Mouse (Mus musculus): ENCODE data around the gene Sppl2b. TPM values are rescaled to one million over a fixed set of nuclear protein-coding genes. Genes with fewer than 3 reads are reported as not detected.

The Sppl2b gene
- 43.9 and 44.9 TPM in 2 replicates for polyA plus RNA-seq (2016; fragmentation: Nextera tagmentation; extraction: Ambion mirVana)

- peak within 1 kb of the TSS; percentile 84 for H3K27ac ChIP-seq
- peak; percentile 95 for DNase-seq (ENCODE audit: extremely low spot score, low spot score)
- H3K27me3 ChIP-seq (ENCODE audit: poor library complexity, severe bottlenecking): no peaks in the 10 kb centered on the region
- WGBS: under 1% methylated on average over 81 of the region's 81 CpGs
- peaks cover 34% of the 10 kb centered on the region for H3K36me3 ChIP-seq (replicated peaks)
- H3K4me3 ChIP-seq: peak within 1 kb of the TSS; percentile 81
- peaks cover 49% of the 10 kb centered on the region for H3K4me1 ChIP-seq
- no peaks in the 10 kb centered on the region for H3K9me3 ChIP-seq
Measured at GRCm38 (mm10) chr10:80854913-80855748, at the start of gene Sppl2b, which contains the start of gene Lsm7. TSS of gene Sppl2b (plus strand) at chr10:80855275. TSS of gene Lsm7 (minus strand) at chr10:80855209.

- H3K4me3 ChIP-seq: peak overlapping the region; percentile 61
- H3K36me3 ChIP-seq (replicated peaks): peaks cover 55% of the 10 kb centered on the region
- no peak for DNase-seq (ENCODE audit: extremely low spot score, low spot score)
Measured at GRCm38 (mm10) chr10:80805322-80805721, 49.8 kb upstream of the Sppl2b start.

GRCm38 (mm10) chr10:80805925-80806324, 49.1 kb upstream of the Sppl2b start:
- Histone ChIP-seq H3K4me1 (peaks cover 60% of the 10 kb centered on the region), H3K9me3 (no peaks in the 10 kb centered on the region), H3K4me3 (peak overlapping the region; percentile 61; the same call in 1 of the 2 replicates), H3K27me3 (ENCODE audit: poor library complexity, severe bottlenecking) (peaks cover 59% of the 10 kb centered on the region), H3K36me3 (replicated peaks) (peaks cover 49% of the 10 kb centered on the region), H3K27ac (no peak overlapping the region)
- WGBS: 23% methylated on average over 3 of the region's 3 CpGs
- peak; percentile 77 for DNase-seq (ENCODE audit: extremely low spot score, low spot score)

More at GRCm38 (mm10) chr10:80805322-80805721, 49.8 kb upstream of the Sppl2b start:
- Histone ChIP-seq H3K27ac (no peak overlapping the region), H3K9me3 (no peaks in the 10 kb centered on the region), H3K27me3 (ENCODE audit: poor library complexity, severe bottlenecking) (peaks cover 53% of the 10 kb centered on the region), H3K4me1 (peaks cover 63% of the 10 kb centered on the region)
- 84% methylated on average over 5 of the region's 5 CpGs for WGBS

- Histone ChIP-seq H3K4me3 (peak overlapping the region; percentile 61), H3K36me3 (replicated peaks) (peaks cover 43% of the 10 kb centered on the region), H3K27ac (peak overlapping the region; percentile 85), H3K27me3 (ENCODE audit: poor library complexity, severe bottlenecking) (peaks cover 65% of the 10 kb centered on the region), H3K4me1 (peaks cover 57% of the 10 kb centered on the region), H3K9me3 (no peaks in the 10 kb centered on the region)
- peak; percentile 29 for DNase-seq (ENCODE audit: extremely low spot score, low spot score)
- 39% methylated on average over 34 of the region's 34 CpGs for WGBS
Measured at GRCm38 (mm10) chr10:80806341-80807056, 48.6 kb upstream of the Sppl2b start.

- H3K4me1 ChIP-seq: peaks cover 57% of the 10 kb centered on the region
Measured at GRCm38 (mm10) chr10:80807057-80807627, 47.9 kb upstream of the Sppl2b start.

GRCm38 (mm10) chr10:80808099-80808984, 46.7 kb upstream of the Sppl2b start:
- H3K9me3 ChIP-seq: no peaks in the 10 kb centered on the region
- peaks cover 25% of the 10 kb centered on the region for H3K36me3 ChIP-seq (replicated peaks)
- H3K27ac ChIP-seq: peak overlapping the region; percentile 56
- WGBS: 16% methylated on average over 40 of the region's 40 CpGs
- DNase-seq (ENCODE audit: extremely low spot score, low spot score): peak; percentile 44
- peaks cover 82% of the 10 kb centered on the region for H3K27me3 ChIP-seq (ENCODE audit: poor library complexity, severe bottlenecking)
- H3K4me1 ChIP-seq: peaks cover 57% of the 10 kb centered on the region
- peak overlapping the region; percentile 61 for H3K4me3 ChIP-seq

More at GRCm38 (mm10) chr10:80807057-80807627, 47.9 kb upstream of the Sppl2b start:
- 2% methylated on average over 58 of the region's 58 CpGs for WGBS
- peaks cover 71% of the 10 kb centered on the region for H3K27me3 ChIP-seq (ENCODE audit: poor library complexity, severe bottlenecking)
- peaks cover 37% of the 10 kb centered on the region for H3K36me3 ChIP-seq (replicated peaks)
- no peaks in the 10 kb centered on the region for H3K9me3 ChIP-seq
- DNase-seq (ENCODE audit: extremely low spot score, low spot score): peak; percentile 77
- peak overlapping the region; percentile 61 for H3K4me3 ChIP-seq
- H3K27ac ChIP-seq: peak overlapping the region; percentile 85

GRCm38 (mm10) chr10:80808985-80809632, 46.0 kb upstream of the Sppl2b start:
- H3K36me3 ChIP-seq (replicated peaks): peaks cover 17% of the 10 kb centered on the region
- 7% methylated on average over 18 of the region's 18 CpGs for WGBS
- peak overlapping the region; percentile 56 for H3K27ac ChIP-seq
- H3K9me3 ChIP-seq: no peaks in the 10 kb centered on the region
- H3K27me3 ChIP-seq (ENCODE audit: poor library complexity, severe bottlenecking): peaks cover 85% of the 10 kb centered on the region
- H3K4me3 ChIP-seq: peak overlapping the region; percentile 61
- peaks cover 57% of the 10 kb centered on the region for H3K4me1 ChIP-seq
- no peak for DNase-seq (ENCODE audit: extremely low spot score, low spot score)

GRCm38 (mm10) chr10:80810084-80810483, 45.0 kb upstream of the Sppl2b start:
- WGBS: 3% methylated on average over 20 of the region's 20 CpGs
- Histone ChIP-seq H3K27me3 (ENCODE audit: poor library complexity, severe bottlenecking) (peaks cover 84% of the 10 kb centered on the region), H3K36me3 (replicated peaks) (peaks cover 7% of the 10 kb centered on the region), H3K9me3 (no peaks in the 10 kb centered on the region), H3K4me1 (peaks cover 52% of the 10 kb centered on the region), H3K27ac (no peak overlapping the region), H3K4me3 (peak overlapping the region; percentile 38)
- no peak for DNase-seq (ENCODE audit: extremely low spot score, low spot score)

GRCm38 (mm10) chr10:80812391-80813041, 42.6 kb upstream of the Sppl2b start:
- Histone ChIP-seq H3K9me3 (no peaks in the 10 kb centered on the region), H3K27ac (no peak overlapping the region), H3K4me1 (peaks cover 30% of the 10 kb centered on the region), H3K4me3 (0 out of 2 replicates have a peak overlapping the region, but pooled peaks have one; percentile 8), H3K27me3 (ENCODE audit: poor library complexity, severe bottlenecking) (peaks cover 60% of the 10 kb centered on the region), H3K36me3 (replicated peaks) (no peaks in the 10 kb centered on the region)
- 61% methylated on average over 5 of the region's 5 CpGs for WGBS
- no peak for DNase-seq (ENCODE audit: extremely low spot score, low spot score)

- no peak within 1 kb of the TSS for H3K27ac ChIP-seq
- H3K4me1 ChIP-seq: peaks cover 21% of the 10 kb centered on the region
- peaks cover 51% of the 10 kb centered on the region for H3K27me3 ChIP-seq (ENCODE audit: poor library complexity, severe bottlenecking)
- DNase-seq (ENCODE audit: extremely low spot score, low spot score): no peak
- no peaks in the 10 kb centered on the region for H3K36me3 ChIP-seq (replicated peaks)
- WGBS: 71% methylated on average over 4 of the region's 4 CpGs
- H3K4me3 ChIP-seq: 0 out of 2 replicates have a peak within 1 kb of the TSS, but pooled peaks have one; percentile 8
- no peaks in the 10 kb centered on the region for H3K9me3 ChIP-seq
Measured at GRCm38 (mm10) chr10:80813366-80813765, 41.7 kb upstream of the Sppl2b start, which contains the start of gene Jsrp1. TSS of gene Jsrp1 (minus strand) at chr10:80813498.

GRCm38 (mm10) chr10:80814800-80815199, 40.3 kb upstream of the Sppl2b start:
- no peak for DNase-seq (ENCODE audit: extremely low spot score, low spot score)
- peaks cover 8% of the 10 kb centered on the region for H3K4me1 ChIP-seq
- no peaks in the 10 kb centered on the region for H3K9me3 ChIP-seq
- H3K36me3 ChIP-seq (replicated peaks): no peaks in the 10 kb centered on the region
- no peak overlapping the region for H3K4me3 ChIP-seq
- 74% methylated on average over 7 of the region's 7 CpGs for WGBS
- H3K27ac ChIP-seq: no peak overlapping the region
- peaks cover 37% of the 10 kb centered on the region for H3K27me3 ChIP-seq (ENCODE audit: poor library complexity, severe bottlenecking)
